Mouse (Mus musculus) thymus, postnatal 14 days (tissue): Measurements from ENCODE around the gene Dip2b.
A peak's percentile ranks its signal among the peaks of the same experiment; 100 is the strongest.

Source experiments
- DNase-seq: peaks from one replicate; pipeline ENCODE4 v3.0.0; 2021

The Dip2b gene

DNA sequence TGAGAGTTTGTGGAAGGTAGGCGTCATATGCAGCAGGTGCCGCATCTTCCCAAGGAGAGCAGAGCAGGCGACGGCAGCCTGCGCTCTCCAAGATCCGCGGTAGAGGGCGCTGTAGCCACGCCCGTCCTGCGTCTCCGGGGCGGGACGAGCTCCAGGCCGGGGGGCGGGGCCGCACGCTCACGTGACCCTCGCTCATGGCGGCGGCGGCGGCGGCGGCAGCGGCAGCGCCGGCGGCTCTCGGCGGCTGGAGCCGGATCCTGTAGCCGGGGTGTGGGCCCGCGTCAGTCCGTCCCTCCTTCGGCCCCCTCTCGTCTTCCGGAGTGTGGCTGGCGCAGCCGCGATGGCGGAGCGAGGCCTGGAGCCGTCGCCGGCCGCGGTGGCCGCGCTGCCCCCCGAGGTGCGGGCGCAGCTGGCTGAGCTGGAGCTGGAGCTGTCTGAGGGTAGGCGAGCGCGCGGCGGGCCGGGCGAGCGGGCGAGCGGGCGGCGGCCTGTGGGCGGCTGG is at the start of gene Dip2b:
Gene Dip2b, plus strand, starts transcription at position 195 of the 502 bp plus-strand sequence.
- peak; percentile 99 for DNase-seq

DNA sequence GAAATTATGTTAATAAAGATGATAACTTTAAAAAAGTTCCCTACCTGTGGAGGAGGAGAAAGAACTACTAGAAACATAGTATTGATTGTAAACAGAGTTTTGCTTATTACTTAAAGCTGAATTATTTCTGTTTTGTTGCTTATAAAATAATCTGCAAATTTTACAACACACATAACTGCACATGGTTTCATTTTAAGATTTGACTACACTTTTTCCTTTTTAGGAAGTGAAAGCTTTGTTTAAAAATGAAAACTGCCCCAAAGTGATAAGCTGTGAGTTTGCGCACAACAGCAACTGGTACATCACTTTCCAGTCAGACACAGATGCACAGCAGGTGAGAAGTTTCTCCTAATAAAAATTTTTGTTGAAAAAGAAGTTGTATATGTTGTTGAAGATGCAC is 45.4 kb upstream of the Dip2b start:
- no peak for DNase-seq

DNA sequence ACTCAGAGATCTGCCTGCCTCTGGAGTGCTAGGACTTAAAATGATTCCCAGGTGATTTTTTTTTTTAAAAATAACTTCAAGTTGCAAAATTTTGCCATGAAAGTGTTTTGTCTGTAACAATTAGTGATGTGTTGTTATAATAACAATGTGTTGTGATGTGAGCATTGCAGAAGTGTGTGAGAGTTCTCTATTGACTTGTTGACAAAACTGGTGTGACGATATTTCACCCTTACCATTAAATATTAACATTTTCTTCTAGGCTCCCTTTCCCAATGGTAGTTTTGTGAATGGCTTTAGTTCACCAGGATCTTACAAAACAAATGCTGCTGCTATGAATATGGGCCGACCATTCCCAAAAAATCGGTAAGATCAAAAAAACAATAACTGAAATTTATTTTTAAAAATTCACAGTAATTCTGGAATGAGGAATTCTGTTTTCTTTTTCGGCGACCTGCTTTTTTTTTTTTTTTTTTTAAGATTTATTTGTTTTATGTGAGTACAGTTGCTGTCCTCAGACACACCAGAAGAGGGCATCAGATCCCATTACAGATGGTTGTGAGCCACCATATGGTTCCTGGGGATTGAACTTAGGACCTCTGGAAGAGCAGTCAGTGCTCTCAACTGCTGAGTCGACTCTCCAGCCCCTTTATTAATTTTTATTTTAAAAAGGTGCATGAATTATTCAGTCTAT is 41.2 kb upstream of the Dip2b start:
- DNase-seq: no peak

DNA sequence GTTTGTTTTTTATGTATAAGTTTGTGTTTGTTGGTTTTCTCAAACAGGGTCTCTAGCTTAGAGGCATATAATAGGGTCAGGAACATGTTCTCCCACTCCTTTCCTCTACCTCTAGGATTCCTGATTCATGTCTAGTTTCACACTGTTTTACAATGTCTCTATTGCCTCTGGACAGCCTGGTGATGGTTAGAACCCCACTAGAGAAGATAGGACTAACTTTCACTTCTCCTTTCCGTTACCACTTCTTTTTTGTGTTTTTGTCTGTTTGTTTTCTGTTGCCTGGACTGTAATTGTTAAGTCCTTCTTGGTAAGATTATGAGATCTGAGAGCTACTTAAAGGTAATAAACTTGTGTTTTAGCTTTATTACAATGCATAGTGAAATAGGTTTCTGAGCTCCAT is 39.1 kb upstream of the Dip2b start:
- DNase-seq: no peak

DNA sequence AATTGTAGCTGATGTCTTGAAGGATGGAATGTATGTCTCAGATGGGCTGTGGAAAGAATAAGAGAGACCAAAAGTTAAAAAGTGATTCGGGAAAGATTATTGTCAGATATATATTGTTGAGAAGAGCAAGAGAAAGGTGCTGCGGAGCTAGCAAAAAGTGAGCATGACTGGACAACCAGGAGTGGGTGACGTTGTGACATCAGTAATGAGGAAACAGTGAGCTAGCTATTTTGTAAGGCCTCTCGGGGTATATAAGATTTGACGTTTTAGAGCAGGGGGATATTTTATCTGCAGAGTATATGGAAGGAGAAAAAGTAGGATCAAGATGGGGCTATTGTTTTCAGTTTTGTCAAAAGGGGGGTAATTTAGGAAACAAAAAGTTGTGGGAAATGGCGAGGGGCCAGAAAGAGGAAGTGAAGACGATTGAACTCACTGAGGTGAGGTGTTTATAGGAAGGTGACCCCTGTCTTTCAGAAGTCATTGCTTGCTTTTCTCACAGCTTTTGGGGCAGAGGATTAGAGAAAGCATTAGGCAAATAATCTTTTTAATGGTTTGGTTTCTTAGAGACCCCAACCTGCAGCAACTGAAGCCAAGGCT is 33.7 kb upstream of the Dip2b start:
- DNase-seq: no peak

DNA sequence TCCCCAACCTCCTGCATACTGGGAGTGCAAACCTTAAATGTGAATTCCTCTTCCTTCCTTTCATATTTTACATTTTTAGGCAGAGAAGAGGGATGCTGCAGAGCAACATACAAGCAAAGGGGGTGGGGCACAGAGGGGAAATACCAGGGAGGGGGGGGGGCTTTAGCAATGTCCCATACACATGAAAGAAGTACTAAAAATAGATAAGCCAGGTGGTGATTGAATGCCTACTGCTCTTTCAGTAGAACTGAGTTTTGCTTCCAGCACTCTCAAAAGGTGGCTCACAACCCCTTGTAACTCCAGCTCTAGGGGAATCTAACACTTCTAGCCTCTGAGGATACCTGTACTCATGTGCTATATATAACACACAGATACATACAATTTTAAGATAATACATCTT is 32.3 kb upstream of the Dip2b start:
- no peak for DNase-seq

DNA sequence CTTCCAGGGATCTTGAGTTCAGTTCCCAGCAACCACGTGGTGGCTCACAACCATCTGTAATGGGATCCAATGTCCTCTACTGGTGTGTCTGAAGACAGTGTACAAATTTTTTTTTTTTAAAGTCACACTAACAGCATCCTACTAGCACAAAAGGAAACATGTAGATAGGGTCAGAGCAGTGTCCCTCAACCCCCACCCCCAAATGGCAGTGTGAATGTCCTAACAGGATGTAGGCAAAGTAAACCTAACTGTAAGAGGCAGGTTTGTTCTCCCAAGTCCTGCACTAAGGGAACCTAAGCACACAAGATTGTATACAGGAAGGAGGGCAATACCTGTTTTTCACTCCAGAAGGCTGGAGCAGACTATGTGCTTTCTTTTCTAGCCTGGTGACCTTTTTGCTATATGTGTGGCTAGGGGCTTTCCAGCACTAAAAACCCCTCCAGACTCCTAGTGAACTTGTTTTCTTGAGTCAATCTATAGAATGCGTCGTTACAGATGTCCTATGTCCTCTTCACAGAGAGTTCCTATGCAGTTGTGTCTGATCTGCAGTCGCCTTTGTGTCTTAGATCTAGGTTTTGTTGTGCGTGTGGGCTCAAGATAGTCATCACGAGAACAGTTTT is 20.1 kb upstream of the Dip2b start:
- no peak for DNase-seq

DNA sequence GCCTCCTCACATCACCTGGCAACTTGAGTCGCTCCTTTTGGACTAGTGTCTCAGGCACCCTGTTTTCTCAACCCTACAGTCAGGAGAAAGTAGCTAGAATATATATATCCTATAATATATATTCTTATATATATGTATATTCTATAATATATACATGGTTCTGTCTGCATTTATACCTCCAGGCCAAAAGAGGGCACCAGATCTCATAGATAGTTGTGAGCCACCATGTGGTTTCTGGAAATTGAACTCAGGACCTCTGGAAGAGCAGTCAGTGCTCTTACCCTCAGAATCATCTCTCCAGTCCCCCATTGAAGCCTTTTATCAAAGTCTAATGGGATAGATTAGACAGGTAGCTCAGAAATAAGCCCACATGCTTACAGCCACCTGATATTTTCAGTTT is 17.3 kb upstream of the Dip2b start:
- DNase-seq: no peak

DNA sequence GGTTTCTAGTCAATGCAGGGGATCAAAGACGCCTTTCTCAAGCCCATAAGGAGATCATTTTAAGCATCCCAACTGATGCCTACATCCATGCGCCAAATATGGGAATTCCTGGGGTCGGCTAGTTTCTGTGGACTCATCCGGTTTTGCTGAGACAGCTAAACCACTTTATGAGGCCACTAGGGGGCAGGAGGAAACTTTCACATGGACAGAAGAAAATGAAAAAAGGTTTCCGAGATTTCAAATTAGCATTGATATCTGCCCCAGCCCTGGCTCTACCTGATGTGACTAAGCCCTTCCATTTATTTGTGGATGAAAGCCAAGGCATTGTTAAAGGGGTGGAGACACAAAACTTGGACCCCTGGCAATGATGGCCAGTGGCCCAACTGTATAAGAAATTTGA is 15.5 kb upstream of the Dip2b start:
- DNase-seq: peak; percentile 49

DNA sequence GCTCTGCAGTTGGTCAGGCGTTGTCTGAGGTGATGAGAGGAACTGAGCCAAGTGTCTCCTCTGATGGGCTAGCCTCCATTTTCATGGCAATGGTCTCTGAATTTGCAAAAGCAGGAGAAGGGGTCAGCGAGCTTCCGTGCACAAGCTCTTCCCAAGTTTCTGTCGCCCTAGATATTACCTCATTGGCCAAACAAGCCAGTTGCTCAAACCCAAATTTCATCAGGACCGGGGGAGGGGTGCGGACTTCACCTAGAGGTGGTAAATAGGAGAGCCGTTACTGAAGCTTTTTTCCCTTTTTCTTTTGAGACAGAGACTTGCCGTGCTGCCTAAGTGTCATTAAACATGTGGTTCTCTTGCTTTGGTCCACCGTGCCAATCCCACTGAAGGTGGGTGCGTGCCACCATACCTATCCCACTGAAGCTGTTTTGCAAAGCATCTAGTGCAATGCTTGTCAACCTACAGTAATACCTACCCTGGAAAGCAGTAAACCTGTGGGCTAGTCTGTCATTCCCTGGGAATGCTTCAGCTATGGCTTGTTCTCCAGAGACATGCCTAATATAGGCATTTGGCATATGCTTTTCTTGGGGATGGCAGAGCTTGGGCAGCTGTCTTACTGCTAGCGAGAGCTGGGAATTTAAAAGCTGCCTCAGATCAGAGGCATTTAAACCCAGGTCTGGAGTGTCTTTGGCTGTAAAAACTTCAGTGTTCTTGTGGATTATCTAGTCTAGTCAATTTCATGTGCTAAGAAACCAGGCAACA is 13.2 kb upstream of the Dip2b start:
- DNase-seq: no peak

DNA sequence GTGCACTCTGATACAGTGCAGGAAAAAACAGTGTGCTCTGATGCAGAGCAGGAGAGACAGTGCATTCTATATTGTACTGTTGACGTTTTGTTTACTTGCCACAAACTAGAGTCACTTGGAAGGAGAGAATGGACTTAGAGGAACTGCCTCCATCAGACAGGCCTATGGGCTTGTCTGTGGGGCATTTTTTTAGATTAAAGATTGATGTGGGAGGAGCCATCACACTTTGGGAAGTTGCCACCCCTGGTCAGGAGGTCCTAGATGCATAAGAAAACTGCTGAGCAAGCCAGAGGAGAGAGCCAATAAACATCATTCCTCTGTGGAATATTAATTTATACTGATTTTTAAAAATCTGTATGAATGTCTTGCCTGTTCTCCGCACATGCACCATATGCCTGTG is 10.3 kb upstream of the Dip2b start:
- no peak for DNase-seq

DNA sequence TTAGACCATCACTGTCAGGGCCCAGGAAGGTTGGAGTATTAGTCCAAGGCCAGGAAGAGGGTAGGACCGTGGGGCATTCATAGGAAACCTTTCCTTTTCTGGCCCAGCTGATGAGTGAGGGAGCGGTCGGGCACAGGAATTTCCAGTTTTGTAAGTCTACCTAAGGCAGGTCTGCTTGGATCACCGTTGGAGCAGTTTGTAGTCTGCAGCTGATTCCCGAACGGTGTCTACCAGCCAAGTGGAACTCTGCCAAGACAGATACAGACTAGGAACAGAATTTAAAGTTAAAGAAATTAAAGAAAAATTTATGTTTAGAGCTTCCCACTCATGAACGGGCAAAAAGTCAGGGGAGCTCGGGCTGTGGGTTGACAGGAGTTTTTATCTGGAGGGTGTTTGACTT is 9.0 kb upstream of the Dip2b start:
- DNase-seq: no peak

DNA sequence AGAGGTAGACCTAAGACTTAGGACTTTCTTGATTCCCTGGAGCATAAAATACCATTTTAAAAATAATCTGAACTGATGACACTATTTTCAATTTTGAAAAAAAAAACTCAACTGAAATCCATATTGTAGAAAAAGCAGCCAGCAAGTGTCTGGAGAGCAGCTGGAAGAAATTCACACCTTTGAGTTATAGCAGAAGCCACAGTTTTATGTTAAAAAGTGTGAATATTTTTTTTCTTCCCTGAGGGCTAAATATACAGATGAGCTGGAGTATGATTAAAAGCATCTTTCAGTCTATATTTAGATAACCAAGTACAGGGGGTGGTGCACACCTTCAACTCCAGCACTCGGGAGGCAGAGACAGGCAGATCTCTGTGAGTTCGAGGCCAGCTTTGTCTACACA is 8.6 kb upstream of the Dip2b start:
- no peak for DNase-seq

DNA sequence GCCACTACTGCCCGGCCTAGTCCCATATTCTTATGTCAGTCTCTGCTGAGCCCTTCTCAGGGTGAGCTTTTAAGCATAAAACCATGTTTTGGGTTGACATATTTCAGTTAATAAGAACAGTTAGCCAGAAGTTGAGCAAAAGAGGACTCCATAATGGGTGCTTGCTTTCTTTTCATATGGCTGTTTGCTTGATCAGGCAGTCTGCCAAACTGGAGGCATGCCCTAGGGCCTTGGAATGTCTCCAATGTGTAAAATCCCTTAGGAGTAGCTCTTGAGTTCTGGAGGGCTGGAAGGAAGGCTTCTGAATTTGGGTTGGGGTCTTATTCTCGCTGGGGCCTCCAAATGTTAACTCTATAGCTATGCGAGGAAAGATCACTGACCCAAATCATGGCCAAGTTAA is 5.9 kb upstream of the Dip2b start:
- DNase-seq: no peak

DNA sequence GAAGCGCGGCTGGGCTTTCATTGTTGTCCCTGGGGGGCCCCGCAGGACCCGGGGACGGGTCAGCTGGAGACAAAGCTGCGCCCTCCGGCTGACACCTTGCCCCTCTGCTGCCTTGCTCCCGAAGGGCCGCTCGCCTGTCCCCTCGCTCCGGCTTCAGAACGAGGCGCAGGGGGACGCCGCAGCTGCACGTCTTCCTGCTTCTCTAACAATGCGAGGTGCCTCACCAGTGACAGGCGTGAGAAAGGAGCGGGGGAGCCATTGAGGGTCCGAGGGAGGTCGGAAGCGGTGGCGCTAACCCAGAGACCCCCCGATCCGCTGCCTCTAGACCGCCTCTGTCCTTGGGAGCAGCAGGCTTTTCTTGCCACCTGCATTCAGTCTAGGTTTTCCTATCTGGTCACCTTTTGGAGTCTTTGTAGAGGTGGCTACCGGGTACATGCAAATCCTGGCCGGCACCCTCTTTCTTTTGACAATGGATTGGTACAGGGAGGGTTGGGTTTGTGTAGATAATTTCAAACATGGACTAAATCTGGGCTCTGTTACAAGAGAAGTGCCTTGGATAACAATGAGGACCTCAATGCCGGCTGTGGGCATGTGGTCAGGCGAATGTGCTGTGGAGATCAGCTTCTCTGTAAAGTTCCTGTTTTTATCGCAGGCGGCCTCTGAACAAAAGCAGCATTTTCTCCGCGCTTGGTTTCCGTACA is 687 bp downstream of the Dip2b start:
- peak; percentile 78 for DNase-seq

DNA sequence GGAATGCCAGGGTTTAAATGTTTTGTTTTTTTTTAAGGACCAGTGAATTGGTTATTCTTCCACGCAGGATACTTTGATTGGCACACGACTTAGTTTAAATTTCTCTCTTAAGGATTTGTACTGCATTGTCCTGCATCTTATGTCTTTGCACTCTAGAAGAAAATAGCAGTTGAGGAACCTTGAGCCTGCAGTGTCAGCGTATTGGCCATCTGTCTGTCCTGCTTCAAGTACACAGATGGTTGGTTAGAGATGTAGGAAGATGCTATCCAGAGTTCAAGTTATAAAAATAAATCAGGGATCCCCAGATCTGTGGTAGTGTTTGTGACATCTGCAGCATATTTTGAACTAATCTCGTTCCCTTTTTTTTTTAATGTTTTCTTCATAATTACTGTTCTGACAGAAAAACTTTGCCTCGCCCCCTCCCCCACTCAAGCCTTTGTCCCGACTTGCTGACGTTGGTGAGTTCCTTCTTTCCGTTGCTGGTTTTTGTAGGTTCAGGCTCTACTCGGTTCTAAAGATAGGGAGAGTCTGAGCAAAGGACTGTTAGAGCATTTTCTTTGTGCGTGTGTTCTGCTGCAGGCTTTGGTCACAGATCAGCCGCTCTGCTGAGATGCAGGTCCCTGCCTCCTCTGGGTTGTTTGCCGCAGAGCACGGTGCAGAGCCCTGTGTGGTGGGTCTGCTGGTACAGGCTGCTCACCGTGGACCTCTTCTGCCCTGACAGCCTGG is 2.2 kb downstream of the Dip2b start:
- peak; percentile 38 for DNase-seq

DNA sequence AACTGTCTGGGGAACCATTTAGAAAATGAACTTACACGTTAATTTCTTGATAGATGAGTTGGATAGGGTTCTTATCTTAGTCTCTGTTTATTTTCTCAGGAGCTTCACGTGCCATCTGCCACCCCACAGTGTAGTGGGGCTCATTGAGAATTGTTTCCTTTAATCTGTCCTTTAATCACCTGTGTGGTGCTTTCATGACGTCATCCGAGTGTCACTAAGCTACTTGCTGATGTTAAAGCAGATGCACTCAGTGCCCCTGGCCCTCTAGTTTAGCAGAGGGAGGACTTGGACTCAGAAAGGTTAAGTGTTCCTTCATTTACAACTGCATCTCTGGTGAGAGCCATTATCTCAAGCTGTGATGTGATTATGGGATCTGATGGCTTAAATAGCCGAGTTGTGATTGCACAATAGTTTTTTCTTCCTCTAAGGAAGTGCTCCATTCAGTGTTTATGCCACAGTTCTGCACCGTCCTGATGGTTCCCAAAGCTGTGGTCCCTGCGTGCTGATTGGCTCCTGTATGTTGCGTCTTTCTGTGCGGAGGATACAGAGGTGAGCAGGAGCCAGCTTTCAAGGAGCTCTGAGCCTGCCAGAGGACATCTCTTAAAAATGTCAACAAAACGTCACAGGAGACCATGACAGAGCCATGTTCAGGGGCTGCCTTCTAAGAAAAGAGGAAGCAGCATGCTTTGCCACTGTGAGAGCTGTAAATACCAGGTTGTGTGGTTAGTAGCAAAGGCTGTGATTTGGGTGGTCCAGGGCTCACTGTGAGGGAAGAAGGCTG is 3.0 kb downstream of the Dip2b start:
- DNase-seq: no peak

DNA sequence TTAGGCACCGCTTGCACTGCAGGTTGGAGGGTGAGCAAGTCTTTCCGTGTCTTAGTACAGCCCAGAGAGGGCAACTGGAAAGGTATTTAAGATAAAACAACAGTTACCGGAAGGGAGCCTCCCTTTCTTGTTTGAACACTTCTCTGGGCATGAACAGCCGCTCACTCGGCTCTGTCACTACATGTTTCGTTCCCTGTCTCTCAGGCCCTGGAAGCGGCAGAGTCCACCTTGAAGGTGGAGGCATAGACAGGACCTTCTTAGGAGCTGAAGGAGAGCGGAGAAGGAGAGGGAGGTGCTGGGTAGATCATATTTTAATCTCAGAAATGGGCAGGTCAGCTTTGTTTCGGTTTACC is 3.6 kb downstream of the Dip2b start:
- no peak for DNase-seq

DNA sequence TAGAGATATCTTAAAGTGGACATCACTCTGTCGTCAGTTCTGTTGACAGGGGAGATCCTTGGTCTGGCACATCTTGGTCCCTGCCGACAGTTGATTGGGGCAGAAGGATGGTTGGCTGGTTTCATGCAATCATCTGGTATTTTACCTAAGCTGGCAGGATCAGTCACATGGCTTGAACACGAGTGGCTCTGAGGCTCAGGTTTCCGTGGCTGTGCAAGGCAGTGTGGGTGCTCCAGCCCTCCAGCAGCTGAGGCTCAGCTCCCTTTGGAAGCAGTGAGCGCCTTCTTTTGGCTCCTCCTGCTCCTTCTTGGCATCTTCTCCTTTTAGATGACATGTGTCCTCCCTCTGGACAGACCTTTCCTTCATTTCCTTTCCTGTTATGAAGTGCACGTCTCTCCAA is 7.1 kb downstream of the Dip2b start:
- no peak for DNase-seq

DNA sequence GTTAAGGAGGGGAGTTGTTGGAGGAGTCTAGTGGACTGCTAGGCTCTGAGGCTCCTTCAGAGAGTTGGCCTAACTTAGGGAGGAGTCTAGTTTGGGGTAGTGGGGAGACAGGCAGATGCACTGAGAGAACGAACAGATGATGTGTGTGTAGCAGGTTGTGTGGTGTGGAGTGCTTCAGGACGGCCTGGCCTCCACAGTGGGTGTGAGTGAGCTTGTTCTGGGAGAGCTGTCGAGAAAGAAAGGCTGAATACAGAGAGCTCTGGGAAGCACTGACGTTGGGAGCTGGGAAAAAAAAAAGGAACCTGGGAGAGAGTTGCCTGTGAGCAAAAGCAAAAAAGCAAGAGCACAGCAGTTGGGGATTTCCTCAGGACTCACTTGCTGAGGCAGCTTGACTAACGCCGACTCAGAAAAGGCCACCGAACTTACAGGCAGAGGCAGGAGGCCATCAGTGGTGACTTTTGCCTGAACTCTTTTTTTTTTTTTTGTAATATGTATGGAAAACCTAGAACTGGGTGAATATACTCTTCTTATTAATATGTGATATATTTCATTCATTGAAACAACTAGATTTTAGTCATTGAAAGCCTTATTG is 11.1 kb downstream of the Dip2b start:
- no peak for DNase-seq

DNA sequence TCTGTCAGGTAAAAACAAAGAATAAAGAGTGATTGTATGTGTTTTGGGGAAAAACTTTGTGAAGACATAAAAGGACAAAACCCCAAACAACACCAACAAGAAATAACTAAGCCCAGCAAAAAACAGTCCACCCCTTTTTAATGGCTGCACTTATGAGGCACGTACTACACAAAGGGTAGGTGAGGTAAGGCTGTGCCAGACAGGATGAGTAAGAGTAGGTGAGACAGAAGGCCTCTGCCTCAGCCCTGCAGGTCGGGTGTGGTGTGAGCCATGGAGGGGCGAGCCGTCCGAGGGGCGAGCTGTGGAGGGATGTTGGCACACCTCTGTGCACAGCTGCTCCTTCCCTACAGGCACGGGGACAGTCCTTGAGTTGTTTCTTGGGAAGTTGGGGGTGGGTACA is 12.5 kb downstream of the Dip2b start:
- DNase-seq: no peak
